Mouse (Mus musculus): ENCODE results near the gene Gtf3a.
A peak's percentile ranks its signal among the peaks of the same experiment; 100 is the strongest.
"Not testable (repeated sequence)": the region's sequence is repeated elsewhere in the genome, so short reads cannot be mapped to it uniquely, and the experiment has no call there.

The Gtf3a gene

GRCm38 (mm10) chr5:146948508-146949088 is at the start of gene Gtf3a:
TSS of gene Gtf3a (plus strand) at chr5:146948657.
- DNase-seq: peak; percentile 83

GRCm38 (mm10) chr5:146900331-146900730 is 48.1 kb upstream of the Gtf3a start:
- no peak for DNase-seq

GRCm38 (mm10) chr5:146901501-146901900 is 47.0 kb upstream of the Gtf3a start:
- DNase-seq: no peak

GRCm38 (mm10) chr5:146904404-146904803 is 44.1 kb upstream of the Gtf3a start:
- peak; percentile 90 for DNase-seq

- DNase-seq: peak; percentile 88
Observed at GRCm38 (mm10) chr5:146905486-146906172, 42.8 kb upstream of the Gtf3a start.

GRCm38 (mm10) chr5:146907533-146907932 is 40.9 kb upstream of the Gtf3a start:
- no peak for DNase-seq

- no peak for DNase-seq
Observed at GRCm38 (mm10) chr5:146908629-146909028, 39.8 kb upstream of the Gtf3a start.

GRCm38 (mm10) chr5:146912206-146912605 is 36.3 kb upstream of the Gtf3a start:
- DNase-seq: no peak

GRCm38 (mm10) chr5:146913355-146913754 is 35.1 kb upstream of the Gtf3a start:
- no peak for DNase-seq

- peak; percentile 77 for DNase-seq
Observed at GRCm38 (mm10) chr5:146914088-146914766, 34.2 kb upstream of the Gtf3a start.

GRCm38 (mm10) chr5:146916273-146916672 is 32.2 kb upstream of the Gtf3a start:
- DNase-seq: no peak

GRCm38 (mm10) chr5:146916806-146917205 is 31.7 kb upstream of the Gtf3a start:
- DNase-seq: no peak

GRCm38 (mm10) chr5:146917357-146917756 is 31.1 kb upstream of the Gtf3a start:
- DNase-seq: not testable (repeated sequence)

- no peak for DNase-seq
Observed at GRCm38 (mm10) chr5:146919874-146920273, 28.6 kb upstream of the Gtf3a start.

- no peak for DNase-seq
Observed at GRCm38 (mm10) chr5:146920314-146921161, 27.9 kb upstream of the Gtf3a start.

- no peak for DNase-seq
Observed at GRCm38 (mm10) chr5:146921224-146921623, 27.2 kb upstream of the Gtf3a start.

- DNase-seq: no peak
Observed at GRCm38 (mm10) chr5:146923547-146923946, 24.9 kb upstream of the Gtf3a start.

- no peak for DNase-seq
Observed at GRCm38 (mm10) chr5:146926673-146927072, 21.8 kb upstream of the Gtf3a start.

- DNase-seq: no peak
Observed at GRCm38 (mm10) chr5:146931422-146931821, 17.0 kb upstream of the Gtf3a start.

- DNase-seq: no peak
Observed at GRCm38 (mm10) chr5:146931904-146932553, 16.4 kb upstream of the Gtf3a start.

- no peak for DNase-seq
Observed at GRCm38 (mm10) chr5:146933466-146933865, 15.0 kb upstream of the Gtf3a start.
